Mouse (Mus musculus): ENCODE results near the gene Gm10717.
"Not testable (repeated sequence)": the region's sequence is repeated elsewhere in the genome, so short reads cannot be mapped to it uniquely, and the experiment has no call there.

The Gm10717 gene

GRCm38 (mm10) chr9:3025653-3026052 is 436 bp downstream of the Gm10717 start:
- DNase-seq (ENCODE audit: low spot score in 2 of 2): peak; percentile 27 to 91

- not testable (repeated sequence) for DNase-seq (ENCODE audit: low spot score in 2 of 2)
Measured at GRCm38 (mm10) chr9:3026136-3026535, 919 bp downstream of the Gm10717 start.

GRCm38 (mm10) chr9:3026741-3027140 is 1.5 kb downstream of the Gm10717 start:
- not testable (repeated sequence) for DNase-seq (ENCODE audit: low spot score in 2 of 2)

GRCm38 (mm10) chr9:3027200-3027599 is 2.0 kb downstream of the Gm10717 start:
- DNase-seq (ENCODE audit: low spot score in 2 of 2): not testable (repeated sequence)

GRCm38 (mm10) chr9:3029276-3030000 is 4.2 kb downstream of the Gm10717 start:
- peak; percentile 8 to 69 for DNase-seq (ENCODE audit: low spot score in 2 of 2)

GRCm38 (mm10) chr9:3030677-3031318 is 5.6 kb downstream of the Gm10717 start:
- DNase-seq (ENCODE audit: low spot score in 2 of 2): not testable (repeated sequence)

GRCm38 (mm10) chr9:3034299-3034698 is 9.1 kb downstream of the Gm10717 start, which contains the start of gene Gm17535:
Gene Gm17535 (plus strand): TSS chr9:3034599.
- DNase-seq (ENCODE audit: low spot score in 2 of 2): not testable (repeated sequence)

GRCm38 (mm10) chr9:3036577-3036976 is 11.4 kb downstream of the Gm10717 start, which contains the start of gene Gm10715:
Gene Gm10715 (plus strand): TSS chr9:3036877.
- DNase-seq (ENCODE audit: low spot score in 2 of 2): not testable (repeated sequence)

- not testable (repeated sequence) for DNase-seq (ENCODE audit: low spot score in 2 of 2)
Measured at GRCm38 (mm10) chr9:3038161-3038560, 12.9 kb downstream of the Gm10717 start.

All from frontal cortex, postnatal 25 days (tissue).